Mouse (Mus musculus) ES-Bruce4 (cell line): ENCODE measurements around the gene Mcf2l. TPM values are rescaled to one million over a fixed set of nuclear protein-coding genes. Genes with fewer than 3 reads are reported as not detected.

ENCODE experiments used
- H3K27ac ChIP-seq: 2 replicates; pipeline ENCODE4 v1.5.1; 2012; ENCODE audit warnings: low read length, inconsistent platforms; ENCODE audit not compliant: insufficient read depth
- H3K27me3 ChIP-seq: 2 replicates; pipeline ENCODE4 v1.6.1; 2012; ENCODE audit warnings: mild to moderate bottlenecking, low read length, inconsistent platforms; ENCODE audit not compliant: control insufficient read depth, poor library complexity, insufficient read depth, severe bottlenecking
- H3K36me3 ChIP-seq: 2 replicates; pipeline ENCODE4 v1.6.1; 2012; ENCODE audit warnings: inconsistent platforms, mild to moderate bottlenecking, low read length, moderate library complexity; ENCODE audit not compliant: control insufficient read depth, poor library complexity, insufficient read depth, severe bottlenecking
- H3K4me1 ChIP-seq: one replicate; pipeline ENCODE4 v1.8.1; 2011; ENCODE audit warnings: low read length; ENCODE audit not compliant: control insufficient read depth, insufficient read depth
- H3K4me3 ChIP-seq: 2 replicates; pipeline ENCODE4 v1.5.1; 2011; ENCODE audit warnings: low read depth, mild to moderate bottlenecking, low read length
- H3K9ac ChIP-seq: 2 replicates; pipeline ENCODE4 v1.6.1; 2012; ENCODE audit warnings: low read depth, mild to moderate bottlenecking, inconsistent platforms; ENCODE audit not compliant: poor library complexity, severe bottlenecking
- H3K9me3 ChIP-seq: replicated peaks from 2 replicates; pipeline ENCODE4 v1.6.1; 2012; ENCODE audit warnings: mild to moderate bottlenecking, low read length, inconsistent platforms; ENCODE audit not compliant: control insufficient read depth, poor library complexity, insufficient read depth, severe bottlenecking
- CTCF ChIP-seq: IDR thresholded peaks from one replicate; pipeline ENCODE4 v1.8.1; 2011; ENCODE audit warnings: low read depth, low read length
- EP300 ChIP-seq: IDR thresholded peaks from 2 replicates; pipeline ENCODE4 v1.6.1; 2011; ENCODE audit warnings: low read depth, low read length; ENCODE audit not compliant: insufficient read depth
- POLR2A ChIP-seq: IDR thresholded peaks from one replicate; pipeline ENCODE4 v1.8.1; 2011; ENCODE audit warnings: low read length; ENCODE audit not compliant: insufficient read depth
- polyA plus RNA-seq: library from polyadenylated mRNA; stranded (reverse); fragments of >200 nt; gene quantifications from 2 replicates; pipeline ENCODE4 v1.2.4, GENCODE M21; 2011; ENCODE audit warnings: low read depth; ENCODE audit not compliant: missing spikeins, insufficient read depth, insufficient read length

The Mcf2l gene
- polyA plus RNA-seq, 1 experiment: 18.3 TPM

DNA sequence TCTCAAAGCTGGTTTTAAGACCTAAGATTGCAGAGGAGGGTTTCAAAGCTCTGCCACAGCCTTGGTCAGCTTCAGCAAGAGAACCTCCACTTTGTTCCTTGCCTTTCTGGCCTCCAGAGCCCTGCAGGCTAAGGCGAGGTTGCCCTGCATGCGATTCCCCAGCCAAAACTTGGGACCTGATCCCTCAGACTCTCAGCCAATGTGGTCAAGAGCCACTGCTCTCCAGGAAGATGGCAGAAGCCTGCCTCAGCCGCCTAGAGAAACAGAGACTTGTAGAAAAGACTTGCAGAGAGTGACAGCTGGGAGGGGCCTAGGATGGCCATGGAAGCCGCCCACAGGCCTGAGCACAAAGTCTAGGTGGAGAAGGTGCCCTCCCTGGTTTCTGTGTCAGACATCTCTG, 1.4 kb downstream of the Mcf2l start:
- H3K9me3 ChIP-seq: no peaks in the 10 kb centered on the region
- H3K9ac ChIP-seq: no peak overlapping the region
- no peak overlapping the region for H3K4me3 ChIP-seq
- TF ChIP-seq CTCF (no peak), EP300 (no peak), POLR2A (no peak)
- H3K4me1 ChIP-seq: peaks cover 12% of the 10 kb centered on the region
- H3K27me3 ChIP-seq: no peaks in the 10 kb centered on the region
- no peak overlapping the region for H3K27ac ChIP-seq
- H3K36me3 ChIP-seq: no peaks in the 10 kb centered on the region

DNA sequence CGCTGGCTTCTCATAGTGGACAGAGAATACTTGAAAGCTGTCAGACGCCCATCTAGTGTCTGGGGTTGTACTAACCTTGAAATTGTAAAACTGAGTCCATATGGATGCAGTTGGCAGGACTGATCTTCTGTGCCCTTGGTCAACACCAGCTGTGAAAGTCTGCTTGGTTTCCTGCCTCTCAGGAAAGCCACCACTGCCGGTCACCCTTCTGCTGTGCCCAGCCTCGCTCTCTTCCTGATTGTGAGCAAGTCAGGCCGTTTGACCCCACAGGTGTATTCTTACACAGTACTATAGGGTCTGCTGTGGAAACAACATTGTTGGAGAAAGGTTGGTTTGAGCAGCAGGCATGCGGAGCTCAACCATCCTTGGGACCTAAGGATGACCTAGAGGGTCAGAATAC, 3.5 kb downstream of the Mcf2l start:
- Histone ChIP-seq H3K9me3 (no peaks in the 10 kb centered on the region), H3K27me3 (no peaks in the 10 kb centered on the region), H3K36me3 (no peaks in the 10 kb centered on the region), H3K27ac (no peak overlapping the region), H3K4me3 (no peak overlapping the region), H3K4me1 (peaks cover 6% of the 10 kb centered on the region), H3K9ac (no peak overlapping the region)
- no peak for TF ChIP-seq EP300
- TF ChIP-seq POLR2A: no peak

DNA sequence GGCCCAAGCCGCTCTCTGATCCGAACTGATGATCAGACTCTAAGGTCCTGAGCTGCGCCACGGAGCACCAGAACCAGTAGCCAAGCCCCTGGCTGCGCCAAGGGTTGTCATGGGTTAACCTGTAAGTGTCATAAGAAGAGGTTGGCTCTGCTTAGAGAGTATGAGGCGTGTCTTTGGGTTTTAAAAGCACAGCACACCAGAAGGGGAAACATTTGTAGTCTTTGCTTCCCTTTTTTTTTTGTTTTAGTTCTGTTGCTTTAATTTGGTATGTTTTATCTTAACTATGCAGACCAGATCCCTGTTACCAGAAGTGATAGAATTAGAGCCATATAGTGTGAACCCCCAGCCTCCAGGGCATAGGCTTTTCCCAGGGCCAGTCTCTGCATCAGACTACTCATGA, 6.6 kb downstream of the Mcf2l start:
- Histone ChIP-seq H3K4me1 (peaks cover 2% of the 10 kb centered on the region), H3K9me3 (no peaks in the 10 kb centered on the region), H3K36me3 (no peaks in the 10 kb centered on the region), H3K27ac (no peak overlapping the region), H3K27me3 (no peaks in the 10 kb centered on the region), H3K4me3 (no peak overlapping the region), H3K9ac (no peak overlapping the region)
- TF ChIP-seq CTCF (no peak), EP300 (no peak), POLR2A (no peak)

DNA sequence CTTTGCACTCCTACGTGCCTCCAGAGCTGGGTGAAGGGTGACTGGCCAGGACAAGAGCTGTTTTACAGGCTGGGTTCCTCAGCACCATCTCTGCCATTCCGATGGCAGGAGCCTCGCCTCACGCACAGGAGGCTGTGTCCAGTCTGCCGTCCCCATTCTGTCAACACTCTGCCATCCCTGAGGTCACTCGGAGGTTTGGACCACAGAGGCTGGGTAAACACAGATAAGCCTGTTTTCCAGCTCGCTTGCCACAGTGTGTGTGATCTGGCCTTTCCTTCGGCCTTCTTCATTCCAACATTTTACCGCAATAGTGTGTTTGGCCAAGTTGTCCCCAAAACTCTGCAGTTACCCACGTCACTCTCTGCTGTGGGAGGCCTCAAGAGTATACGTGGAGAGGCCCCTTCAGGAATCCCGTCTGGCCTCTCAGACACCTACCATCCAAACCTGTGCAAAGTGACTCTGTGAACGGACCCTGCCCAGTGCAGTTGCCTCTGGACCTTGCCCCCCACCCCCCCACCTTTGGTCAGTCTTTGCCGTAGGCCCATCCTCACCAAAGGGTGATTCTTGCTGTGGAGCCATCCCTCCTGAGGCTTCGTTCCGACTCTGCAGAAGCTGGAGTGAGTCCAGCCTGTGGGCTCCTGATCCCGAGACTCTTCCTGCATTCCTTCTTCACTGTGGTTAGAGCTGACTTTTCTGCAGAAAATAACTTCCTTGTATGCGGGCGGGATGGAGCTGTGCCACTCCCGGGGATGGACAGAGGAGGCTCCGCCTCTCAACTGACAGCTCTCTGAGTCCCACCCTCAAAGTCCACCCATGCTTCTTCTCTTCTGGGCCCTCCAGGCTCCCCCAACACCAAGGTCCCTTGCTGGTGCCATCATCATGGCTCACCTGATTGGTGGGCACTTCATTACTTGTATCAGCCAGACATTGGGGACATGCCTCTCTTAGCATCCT, 9.7 kb downstream of the Mcf2l start:
- peaks cover 2% of the 10 kb centered on the region for H3K4me1 ChIP-seq
- no peaks in the 10 kb centered on the region for H3K27me3 ChIP-seq
- no peak overlapping the region for H3K4me3 ChIP-seq
- no peak for TF ChIP-seq EP300
- TF ChIP-seq CTCF: no peak
- no peak for TF ChIP-seq POLR2A
- H3K27ac ChIP-seq: no peak overlapping the region
- H3K9me3 ChIP-seq: no peaks in the 10 kb centered on the region
- H3K36me3 ChIP-seq: no peaks in the 10 kb centered on the region
- H3K9ac ChIP-seq: no peak overlapping the region

DNA sequence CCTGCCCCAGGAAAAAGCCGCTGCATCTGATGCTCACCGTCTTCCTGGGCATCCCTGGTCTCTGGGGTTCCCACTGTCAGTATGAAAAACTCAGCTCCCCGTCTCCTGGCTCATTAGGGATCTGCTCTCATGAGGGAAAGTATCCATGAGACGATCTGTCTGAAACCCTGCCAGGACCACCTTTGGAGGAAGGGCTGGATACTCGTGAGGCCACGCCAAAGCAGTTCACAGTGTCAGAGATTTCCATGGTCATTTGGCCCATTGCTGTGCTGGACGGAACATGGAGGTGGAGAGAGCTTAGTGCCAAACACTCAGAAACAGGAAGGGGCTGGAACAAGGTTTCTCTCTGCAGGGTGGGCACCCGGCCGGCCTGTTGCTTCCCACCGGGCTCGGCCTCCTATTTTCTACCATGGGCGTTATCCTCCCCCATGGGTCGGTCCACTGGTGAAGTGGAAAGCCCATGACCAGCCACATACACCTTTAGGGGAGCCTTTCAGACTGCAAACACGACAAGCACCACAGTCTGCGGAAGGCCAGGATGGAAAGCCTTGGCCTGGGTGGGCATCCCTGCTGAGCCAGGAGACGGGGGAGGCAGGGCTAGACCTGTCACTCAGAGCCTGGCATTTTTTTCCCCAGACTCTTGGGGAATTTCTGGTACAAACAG, 14.3 kb downstream of the Mcf2l start:
- Histone ChIP-seq H3K9me3 (no peaks in the 10 kb centered on the region), H3K4me1 (no peaks in the 10 kb centered on the region), H3K9ac (no peak overlapping the region), H3K27me3 (no peaks in the 10 kb centered on the region), H3K4me3 (no peak overlapping the region), H3K36me3 (no peaks in the 10 kb centered on the region), H3K27ac (no peak overlapping the region)
- TF ChIP-seq CTCF (no peak), EP300 (no peak), POLR2A (no peak)

DNA sequence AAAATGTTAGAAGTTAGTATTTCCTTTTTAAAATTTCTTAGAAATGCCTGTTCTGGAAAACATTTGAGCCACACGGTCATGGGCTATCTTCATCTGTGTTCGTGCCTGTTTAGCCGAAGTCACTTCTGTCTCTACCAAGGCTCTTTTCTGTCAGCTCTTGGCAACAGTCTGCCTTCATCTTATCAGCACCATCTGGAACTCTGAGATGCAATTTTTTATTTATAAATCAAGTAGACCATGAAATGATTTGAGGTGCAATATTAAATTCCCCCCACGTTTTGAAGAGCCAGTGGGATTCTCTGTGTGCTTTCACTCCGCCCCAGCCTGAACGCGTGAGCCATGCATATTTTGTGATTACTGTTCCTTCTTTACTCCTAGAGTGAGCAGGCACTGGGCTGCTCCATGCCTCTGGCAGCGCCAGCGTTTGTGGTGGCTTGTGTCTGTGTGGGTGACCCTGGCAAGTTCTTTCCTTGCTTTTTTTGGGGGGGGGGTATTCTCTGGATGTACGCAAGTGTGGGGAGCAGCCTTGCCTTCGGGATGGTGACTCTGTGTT, 15.5 kb downstream of the Mcf2l start:
- no peaks in the 10 kb centered on the region for H3K9me3 ChIP-seq
- H3K9ac ChIP-seq: no peak overlapping the region
- H3K4me1 ChIP-seq: no peaks in the 10 kb centered on the region
- H3K27ac ChIP-seq: no peak overlapping the region
- H3K4me3 ChIP-seq: no peak overlapping the region
- no peaks in the 10 kb centered on the region for H3K36me3 ChIP-seq
- H3K27me3 ChIP-seq: no peaks in the 10 kb centered on the region
- TF ChIP-seq EP300 (no peak), POLR2A (no peak), CTCF (no peak)
